Mouse (Mus musculus) myocyte (in vitro differentiated cells): Measurements from ENCODE around the gene Cnot2. TPM values are rescaled to one million over a fixed set of nuclear protein-coding genes. Genes with fewer than 3 reads are reported as not detected.

Experiments
- H3K27me3 ChIP-seq: one replicate; pipeline ENCODE4 v1.6.1; 2011; ENCODE audit not compliant: control insufficient read depth, insufficient read depth, insufficient read length
- H3K36me3 ChIP-seq: one replicate; pipeline ENCODE4 v1.6.1; 2011; ENCODE audit not compliant: control insufficient read depth, insufficient read depth
- H3K4me2 ChIP-seq: one replicate; pipeline ENCODE4 v1.6.1; 2011; ENCODE audit warnings: low read depth, control low read depth
- H3K4me3 ChIP-seq: one replicate; pipeline ENCODE4 v1.5.1; 2011; ENCODE audit warnings: mild to moderate bottlenecking, control low read depth, moderate library complexity
- H3K79me2 ChIP-seq: one replicate; pipeline ENCODE4 v1.6.1; 2011; ENCODE audit not compliant: control insufficient read depth, insufficient read depth
- H3ac ChIP-seq: one replicate; pipeline ENCODE4 v1.6.1; 2011; ENCODE audit not compliant: control insufficient read depth, insufficient read length
- CEBPB ChIP-seq: IDR thresholded peaks from 2 replicates; pipeline ENCODE4 v1.6.1; 2011; ENCODE audit warnings: mild to moderate bottlenecking, moderate library complexity; ENCODE audit not compliant: poor library complexity, insufficient read depth, severe bottlenecking
- E2F4 ChIP-seq: IDR thresholded peaks from one replicate; pipeline ENCODE4 v1.6.1; 2011; ENCODE audit warnings: mild to moderate bottlenecking, control low read depth, moderate library complexity; ENCODE audit not compliant: insufficient read depth
- MAX ChIP-seq: IDR thresholded peaks from one replicate; pipeline ENCODE4 v1.6.1; 2011; ENCODE audit warnings: low read depth, mild to moderate bottlenecking, control low read depth
- MYOD1 ChIP-seq, 3 experiments: IDR thresholded peaks; one replicate each; pipeline ENCODE4 v1.6.1; 2011; ENCODE audit warnings: control low read depth in 2 of 3, low read depth in 2 of 3, mild to moderate bottlenecking in 2 of 3, moderate library complexity in 1 of 3; ENCODE audit not compliant: insufficient read length in 2 of 3, control insufficient read depth in 1 of 3
- MYOG ChIP-seq, 3 experiments: IDR thresholded peaks; one replicate each; pipeline ENCODE4 v1.6.1; 2011; ENCODE audit warnings: control low read depth in 2 of 3, low read depth in 2 of 3, mild to moderate bottlenecking in 2 of 3; ENCODE audit not compliant: insufficient read length in 2 of 3, control insufficient read depth in 1 of 3, insufficient read depth in 1 of 3
- POLR2A ChIP-seq: IDR thresholded peaks from one replicate; pipeline ENCODE4 v1.6.1; 2011; ENCODE audit warnings: low read depth, mild to moderate bottlenecking, control low read depth, moderate library complexity; ENCODE audit not compliant: insufficient read length
- POLR2AphosphoS2 ChIP-seq: IDR thresholded peaks from one replicate; pipeline ENCODE4 v1.6.1; 2011; ENCODE audit warnings: low read depth, control low read depth; ENCODE audit not compliant: insufficient read length
- REST ChIP-seq: IDR thresholded peaks from one replicate; pipeline ENCODE4 v1.6.1; 2011; ENCODE audit warnings: mild to moderate bottlenecking, control low read depth, moderate library complexity; ENCODE audit not compliant: insufficient read depth, insufficient read length
- SRF ChIP-seq: IDR thresholded peaks from one replicate; pipeline ENCODE4 v1.6.1; 2011; ENCODE audit warnings: low read depth; ENCODE audit not compliant: control insufficient read depth, insufficient read length
- TCF12 ChIP-seq: IDR thresholded peaks from one replicate; pipeline ENCODE4 v1.6.1; 2011; ENCODE audit warnings: mild to moderate bottlenecking, control low read depth; ENCODE audit not compliant: poor library complexity, insufficient read depth, severe bottlenecking
- TCF3 ChIP-seq: IDR thresholded peaks from one replicate; pipeline ENCODE4 v1.6.1; 2011; ENCODE audit warnings: low read depth, control low read depth; ENCODE audit not compliant: insufficient read length
- USF1 ChIP-seq: IDR thresholded peaks from one replicate; pipeline ENCODE4 v1.6.1; 2011; ENCODE audit warnings: low read depth, mild to moderate bottlenecking, control low read depth, moderate library complexity
- polyA plus RNA-seq: library from polyadenylated mRNA; unstranded; fragments of >200 nt; fragmentation: generic; extraction: Trizol; gene quantifications from one replicate; pipeline ENCODE4 v1.2.1, GENCODE M21; 2012; ENCODE audit warnings: missing spikeins

Gene Cnot2
- polyA plus RNA-seq, 1 experiment, result 23.8 TPM

DNA sequence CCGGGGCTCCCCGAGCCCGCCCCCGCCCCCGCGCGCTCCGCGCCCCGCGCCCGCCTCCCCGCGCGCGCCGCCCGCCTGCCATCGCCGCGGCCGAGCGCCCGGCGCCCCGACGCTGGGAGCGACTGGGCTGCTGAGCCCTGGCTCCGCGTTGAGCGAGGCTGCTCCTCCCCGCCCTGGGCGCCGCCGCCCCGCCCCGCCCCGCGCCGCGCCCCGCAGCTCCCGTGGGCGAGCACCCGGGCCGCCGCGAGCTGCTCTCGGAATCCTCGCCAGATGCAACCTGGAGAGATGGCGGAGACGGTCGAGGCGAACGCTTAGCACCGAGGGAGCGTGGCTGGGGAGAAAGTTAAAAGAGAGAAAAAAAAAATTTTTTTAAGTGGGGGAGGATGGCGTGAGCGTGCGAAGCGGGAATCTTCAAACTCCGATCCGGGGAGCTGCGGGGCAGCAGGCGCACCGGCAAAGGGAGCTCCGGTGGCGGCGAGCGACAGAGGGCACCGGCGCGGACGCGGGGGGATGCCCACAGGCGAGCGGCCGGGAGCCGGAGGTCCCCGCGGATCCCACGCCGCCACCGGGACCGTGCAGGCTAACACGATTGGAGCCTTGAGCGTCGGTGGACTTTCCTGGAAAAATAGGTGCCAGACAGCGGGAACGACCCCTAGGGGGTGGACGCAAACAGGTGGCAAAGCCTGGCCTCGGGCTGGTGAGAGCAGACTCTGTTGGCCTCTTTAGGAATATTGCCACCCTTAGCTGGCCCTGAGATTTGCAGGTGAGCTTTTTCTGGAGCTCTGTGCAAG lies 107.4 kb downstream of the Cnot2 start, which contains the start of gene Kcnmb4:
Gene Kcnmb4, minus strand, starts transcription at position 120 of the 791 bp plus-strand sequence.
- TF ChIP-seq E2F4, result no peak
- TF ChIP-seq POLR2A, result peak; percentile 58
- TF ChIP-seq CEBPB, result no peak
- no peak for TF ChIP-seq MAX
- Histone ChIP-seq H3K27me3 (no peaks in the 10 kb centered on the region), H3K4me3 (peak within 1 kb of the TSS; percentile 30), H3K79me2 (no peaks in the 10 kb centered on the region), H3K36me3 (no peaks in the 10 kb centered on the region), H3K4me2 (peak within 1 kb of the TSS; percentile 81), H3ac (peak within 1 kb of the TSS; percentile 7)

DNA sequence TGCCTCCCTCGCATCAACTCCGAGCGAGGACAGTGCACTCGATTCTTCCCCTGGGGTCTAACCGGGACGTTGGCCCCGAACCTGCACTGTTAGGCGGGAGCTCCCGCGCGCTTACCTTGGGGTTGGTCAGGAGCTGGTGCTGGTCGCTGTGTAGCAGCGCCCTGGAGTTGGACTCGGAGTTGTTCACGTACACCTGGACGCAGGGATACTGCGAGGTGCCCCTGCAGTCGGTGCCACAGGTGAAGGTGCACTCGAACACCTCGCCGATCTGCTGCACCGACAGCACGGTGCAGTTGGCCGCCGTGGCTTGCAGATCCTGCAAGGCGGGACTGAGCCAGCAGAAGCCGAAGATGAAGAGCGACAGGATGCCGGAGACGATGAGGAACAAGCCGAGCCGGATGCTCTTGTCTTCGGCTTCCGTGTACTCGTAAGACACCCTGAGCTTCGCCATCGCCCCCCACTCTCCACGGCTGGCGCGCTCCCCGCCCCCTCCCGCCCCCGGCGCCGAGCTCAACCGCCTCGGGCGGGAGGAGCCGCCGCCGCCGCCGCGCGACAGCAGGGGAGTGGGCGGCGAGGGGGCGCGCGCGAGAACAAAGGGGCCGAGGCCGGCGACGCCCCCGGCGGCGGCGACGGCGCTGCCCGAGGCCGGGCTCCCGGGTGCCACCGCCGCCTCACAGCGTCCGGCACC lies 108.1 kb downstream of the Cnot2 start:
- Histone ChIP-seq H3ac (peak overlapping the region; percentile 7), H3K79me2 (no peaks in the 10 kb centered on the region), H3K27me3 (no peaks in the 10 kb centered on the region), H3K4me2 (peak overlapping the region; percentile 81), H3K36me3 (no peaks in the 10 kb centered on the region), H3K4me3 (peak overlapping the region; percentile 30)
- TF ChIP-seq MYOG (IDR thresholded peaks at IDR 0.05; ENCODE audit: control insufficient read depth in 1 of 3, insufficient read depth in 1 of 3, insufficient read length in 2 of 3, low read depth in 2 of 3), result no peak
- no peak for TF ChIP-seq MAX
- TF ChIP-seq TCF12, result no peak
- TF ChIP-seq SRF, result no peak
- no peak for TF ChIP-seq REST
- TF ChIP-seq E2F4, result no peak
- TF ChIP-seq TCF3, result no peak
- TF ChIP-seq MYOD1 (IDR thresholded peaks at IDR 0.05; ENCODE audit: control insufficient read depth in 1 of 3, insufficient read length in 2 of 3, low read depth in 2 of 3), result no peak
- no peak for TF ChIP-seq USF1
- TF ChIP-seq POLR2AphosphoS2, result no peak
- TF ChIP-seq POLR2A, result no peak
- TF ChIP-seq CEBPB, result no peak

DNA sequence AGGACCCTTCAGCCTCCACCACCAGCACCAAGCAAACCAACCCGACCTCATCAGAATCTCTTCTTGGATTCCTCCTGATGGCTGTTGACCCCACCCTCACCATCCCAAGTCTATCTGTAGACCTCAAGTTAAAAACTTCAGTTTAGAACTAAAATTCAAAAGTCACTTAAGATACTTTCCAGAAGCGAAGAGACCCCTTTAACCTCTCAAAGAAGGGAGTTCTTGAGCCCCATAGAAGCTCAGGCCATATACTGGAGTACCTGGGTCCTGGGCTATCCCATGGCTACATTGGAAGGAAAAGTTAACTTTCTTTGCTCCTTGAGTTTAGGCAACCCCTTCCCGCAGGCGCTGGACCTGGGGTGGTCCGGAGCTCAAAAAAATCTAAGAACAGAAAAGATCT lies 108.7 kb downstream of the Cnot2 start:
- Histone ChIP-seq H3K4me2 (peak overlapping the region; percentile 81), H3K27me3 (no peaks in the 10 kb centered on the region), H3K4me3 (peak overlapping the region; percentile 30), H3K79me2 (no peaks in the 10 kb centered on the region), H3ac (peak overlapping the region; percentile 7), H3K36me3 (no peaks in the 10 kb centered on the region)
- no peak for TF ChIP-seq REST
- no peak for TF ChIP-seq CEBPB
- no peak for TF ChIP-seq POLR2AphosphoS2
- no peak for TF ChIP-seq MAX
- TF ChIP-seq MYOG (IDR thresholded peaks at IDR 0.05; ENCODE audit: control insufficient read depth in 1 of 3, insufficient read depth in 1 of 3, insufficient read length in 2 of 3, low read depth in 2 of 3), result no peak
- no peak for TF ChIP-seq TCF3
- TF ChIP-seq USF1, result no peak
- no peak for TF ChIP-seq MYOD1 (IDR thresholded peaks at IDR 0.05; ENCODE audit: control insufficient read depth in 1 of 3, insufficient read length in 2 of 3, low read depth in 2 of 3)
- TF ChIP-seq POLR2A, result no peak
- TF ChIP-seq SRF, result no peak
- TF ChIP-seq E2F4, result no peak
- TF ChIP-seq TCF12, result no peak

DNA sequence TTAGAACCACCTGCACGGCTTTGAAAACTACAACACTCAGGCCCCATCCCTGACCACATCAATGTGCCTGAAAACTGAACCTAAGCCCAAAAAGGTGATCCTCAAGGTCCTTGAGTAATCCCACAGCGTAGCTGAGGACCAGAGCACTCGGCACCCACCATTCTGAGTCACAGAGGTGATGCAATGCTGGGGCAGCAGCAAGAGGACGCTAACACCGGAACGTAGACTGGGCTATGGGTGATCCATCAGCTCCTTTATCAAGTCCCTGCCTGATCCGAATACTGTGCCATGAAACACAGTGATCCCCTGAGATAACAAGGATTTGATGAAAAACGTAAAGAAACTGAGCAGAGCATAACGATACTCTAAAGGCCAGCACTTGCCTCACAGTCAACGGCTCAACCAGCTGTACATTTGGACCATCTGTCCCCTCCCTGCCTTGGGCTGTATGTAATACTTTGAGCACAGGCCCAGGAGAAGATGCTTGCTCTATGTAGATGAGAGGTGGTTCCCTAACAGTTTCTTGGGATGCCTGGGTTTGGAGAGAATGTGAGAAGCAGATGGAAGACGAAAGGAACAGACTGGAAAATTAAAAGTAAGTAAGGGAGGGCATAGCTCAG lies 110.9 kb downstream of the Cnot2 start:
- H3K4me2 ChIP-seq, result no peak overlapping the region
- H3K79me2 ChIP-seq, result no peaks in the 10 kb centered on the region
- no peaks in the 10 kb centered on the region for H3K27me3 ChIP-seq
- no peaks in the 10 kb centered on the region for H3K36me3 ChIP-seq
- no peak for TF ChIP-seq SRF
- no peak for TF ChIP-seq REST
- TF ChIP-seq CEBPB, result no peak
- H3ac ChIP-seq, result no peak overlapping the region
- H3K4me3 ChIP-seq, result no peak overlapping the region

DNA sequence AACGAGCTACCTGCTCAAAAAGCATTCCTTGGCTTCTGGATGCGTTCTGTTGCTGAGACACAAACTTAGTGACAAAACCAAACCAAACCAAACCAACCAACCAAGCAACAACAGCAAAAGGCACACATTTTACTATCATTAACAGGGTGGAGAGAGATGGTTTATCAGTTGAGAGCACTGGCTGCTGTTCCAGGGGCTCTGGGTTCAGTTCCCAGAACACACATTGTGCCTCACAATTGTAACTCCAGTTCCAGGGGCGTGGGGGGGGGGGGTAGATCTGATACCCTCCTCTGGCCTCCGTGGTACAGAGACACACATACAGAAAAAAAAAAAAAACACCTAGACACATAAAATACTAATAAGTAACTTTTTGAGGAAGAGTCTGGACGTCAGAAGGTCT lies 113.2 kb downstream of the Cnot2 start:
- TF ChIP-seq USF1 (no peak), REST (no peak), SRF (no peak), TCF3 (no peak), POLR2AphosphoS2 (no peak), MYOD1 (IDR thresholded peaks at IDR 0.05; ENCODE audit: control insufficient read depth in 1 of 3, insufficient read length in 2 of 3, low read depth in 2 of 3) (no peak), POLR2A (no peak), CEBPB (no peak), MAX (no peak), E2F4 (no peak), TCF12 (no peak), MYOG (IDR thresholded peaks at IDR 0.05; ENCODE audit: control insufficient read depth in 1 of 3, insufficient read depth in 1 of 3, insufficient read length in 2 of 3, low read depth in 2 of 3) (no peak)
- no peak overlapping the region for H3ac ChIP-seq
- H3K79me2 ChIP-seq, result no peaks in the 10 kb centered on the region
- H3K4me2 ChIP-seq, result no peak overlapping the region
- H3K27me3 ChIP-seq, result no peaks in the 10 kb centered on the region
- no peak overlapping the region for H3K4me3 ChIP-seq
- no peaks in the 10 kb centered on the region for H3K36me3 ChIP-seq
